Mouse (Mus musculus): ENCODE measurements around the gene Ces3b.
"Not testable (repeated sequence)": the region's sequence is repeated elsewhere in the genome, so short reads cannot be mapped to it uniquely, and the experiment has no call there.

Ces3b gene

GRCm38 (mm10) chr8:105083449-105084050 lies at the start of gene Ces3b:
Gene Ces3b (plus strand): TSS chr8:105083753.
- no peak for DNase-seq (ENCODE audit: inconsistent age in 2 of 2, low spot score in 1 of 2)

DNA sequence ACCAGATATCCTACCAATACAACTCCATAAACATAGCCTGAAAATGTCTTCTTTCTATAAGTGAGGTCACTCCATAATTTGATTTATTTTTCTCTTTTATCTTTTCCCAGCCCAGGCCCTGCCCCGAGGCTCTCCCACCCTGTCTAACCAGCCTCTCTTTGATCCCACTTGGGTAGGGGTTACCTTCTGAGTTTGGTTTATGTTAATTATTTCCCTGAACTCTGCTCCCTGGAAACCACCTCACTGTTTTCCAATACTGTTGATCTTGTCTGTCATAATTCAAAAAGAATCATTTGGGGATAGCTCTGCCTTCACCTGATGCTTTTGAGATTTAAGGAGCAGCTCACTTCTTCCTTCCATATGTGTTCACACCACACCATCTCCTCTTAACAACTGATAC lies 40.0 kb upstream of the Ces3b start:
- DNase-seq (ENCODE audit: inconsistent age in 2 of 2, low spot score in 1 of 2): no peak

DNA sequence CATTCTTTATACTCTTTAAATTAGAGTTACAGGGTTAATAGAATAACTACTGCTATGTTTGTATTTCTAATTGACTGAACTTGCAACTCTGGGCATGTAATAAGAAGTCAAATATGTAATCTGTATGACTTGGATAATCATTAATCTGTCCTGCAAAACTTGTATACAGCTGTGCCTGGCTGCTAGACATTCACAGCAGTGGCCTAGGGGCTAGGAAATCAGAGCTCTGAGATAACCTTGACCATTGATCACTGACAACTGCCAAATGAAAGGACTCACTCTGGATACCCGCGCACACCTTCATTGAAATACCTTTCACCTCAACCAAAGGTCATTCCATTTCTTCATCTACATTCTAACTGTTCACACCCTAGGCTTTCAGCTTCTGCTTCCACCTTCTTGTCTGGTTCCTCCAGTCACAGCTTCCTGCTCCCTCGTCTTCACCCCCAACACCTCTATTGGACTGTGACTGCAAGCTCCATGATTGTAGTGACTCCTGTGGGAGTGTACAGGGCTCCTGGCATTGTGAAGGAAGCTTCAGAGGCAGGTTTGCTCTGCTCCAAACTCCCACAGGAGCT lies 37.6 kb upstream of the Ces3b start:
- DNase-seq (ENCODE audit: inconsistent age in 2 of 2, low spot score in 1 of 2): no peak

DNA sequence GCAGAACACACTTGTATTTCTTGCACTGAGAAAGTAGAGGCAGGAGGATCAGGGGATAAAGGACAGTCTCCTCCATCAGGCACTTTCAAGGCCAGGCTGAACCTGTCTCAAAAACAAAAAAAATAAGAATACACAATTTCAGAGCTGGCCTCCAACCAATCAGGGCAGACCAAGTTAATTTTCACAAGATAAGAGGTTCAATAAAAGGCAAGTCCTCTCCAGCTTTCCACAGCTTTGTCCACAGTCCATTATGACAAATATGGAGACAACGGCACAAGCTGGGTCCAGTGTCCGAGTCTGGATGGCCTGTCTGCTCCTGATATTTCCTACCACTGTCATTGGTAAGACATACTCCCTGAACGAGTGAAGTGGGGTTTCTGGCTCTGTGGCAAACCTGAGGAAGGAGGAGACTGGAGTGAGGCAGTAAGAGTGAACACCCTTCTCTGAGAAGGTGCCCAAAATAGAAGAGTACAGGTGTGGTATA lies 35.1 kb upstream of the Ces3b start, which contains the start of gene Ces3a:
TSS of gene Ces3a (plus strand) at position 231 of the 484 bp plus-strand sequence.
- no peak for DNase-seq (ENCODE audit: inconsistent age in 2 of 2, low spot score in 1 of 2)

DNA sequence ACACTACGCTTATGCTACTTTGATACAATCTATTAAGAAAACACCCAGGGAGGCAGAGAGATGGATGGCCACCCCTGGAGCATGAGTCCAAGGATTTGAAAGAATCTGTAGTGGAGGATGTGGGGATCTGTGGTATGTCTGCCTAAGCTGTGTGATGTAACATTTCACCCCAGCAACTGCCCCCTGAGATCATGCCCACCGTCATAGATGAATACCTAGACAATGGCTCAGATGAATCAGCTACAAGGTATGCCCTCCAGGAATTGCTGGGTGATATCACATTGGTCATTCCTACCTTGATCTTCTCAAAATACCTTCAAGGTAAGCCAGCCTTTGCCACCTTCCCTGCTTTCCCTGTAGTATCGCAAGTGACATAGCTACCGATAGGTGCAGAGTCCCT lies 27.3 kb upstream of the Ces3b start:
- no peak for DNase-seq (ENCODE audit: inconsistent age in 2 of 2, low spot score in 1 of 2)

- DNase-seq (ENCODE audit: inconsistent age in 2 of 2, low spot score in 1 of 2): no peak
Observed at GRCm38 (mm10) chr8:105060056-105060455, 23.5 kb upstream of the Ces3b start.

GRCm38 (mm10) chr8:105066761-105067160 lies 16.8 kb upstream of the Ces3b start:
- peak; percentile 34 to 70 for DNase-seq (ENCODE audit: inconsistent age in 2 of 2, low spot score in 1 of 2)

GRCm38 (mm10) chr8:105067905-105068304 lies 15.6 kb upstream of the Ces3b start:
- not testable (repeated sequence) for DNase-seq (ENCODE audit: inconsistent age in 2 of 2, low spot score in 1 of 2)

GRCm38 (mm10) chr8:105068971-105069370 lies 14.6 kb upstream of the Ces3b start:
- DNase-seq (ENCODE audit: inconsistent age in 2 of 2, low spot score in 1 of 2): no peak

DNA sequence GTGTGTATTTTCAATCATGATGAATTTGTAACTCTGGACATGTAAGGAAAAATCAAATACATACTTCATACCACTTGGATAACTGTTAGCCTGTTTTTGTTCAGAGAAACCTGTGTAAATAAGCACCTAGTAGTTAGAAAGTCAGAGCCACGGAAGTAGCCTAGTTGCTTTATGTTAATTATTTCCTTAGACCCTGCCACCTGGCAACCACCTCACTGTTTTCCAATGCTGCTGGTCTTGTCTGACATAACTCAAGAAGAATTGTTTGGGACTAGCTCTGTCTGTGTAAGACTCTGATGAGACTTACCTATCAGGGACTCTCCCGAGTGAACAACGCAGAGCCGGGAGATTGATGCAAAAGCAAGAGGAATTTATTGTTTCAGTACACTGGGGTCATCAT lies 7.0 kb upstream of the Ces3b start:
- DNase-seq (ENCODE audit: inconsistent age in 2 of 2, low spot score in 1 of 2): no peak

DNA sequence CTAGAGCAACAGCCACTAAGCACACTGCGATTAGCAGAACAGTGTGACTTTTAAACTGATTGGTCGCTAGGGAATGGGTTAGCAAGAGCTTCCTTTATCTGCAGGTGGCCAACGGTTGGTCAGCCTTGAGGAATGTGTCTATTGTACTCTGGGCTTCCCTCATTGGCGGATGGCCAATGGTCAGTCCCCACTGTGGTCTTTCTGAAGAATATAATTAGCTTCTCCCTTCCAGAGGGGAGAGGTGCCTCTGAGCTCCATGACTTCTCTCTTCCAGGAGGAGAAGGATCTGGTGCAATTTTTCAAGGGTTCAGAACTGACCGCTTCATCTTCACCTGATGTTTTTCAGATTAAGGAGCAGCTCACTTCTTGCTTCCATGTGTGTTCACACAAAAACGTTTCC lies 6.5 kb upstream of the Ces3b start:
- no peak for DNase-seq (ENCODE audit: inconsistent age in 2 of 2, low spot score in 1 of 2)

DNA sequence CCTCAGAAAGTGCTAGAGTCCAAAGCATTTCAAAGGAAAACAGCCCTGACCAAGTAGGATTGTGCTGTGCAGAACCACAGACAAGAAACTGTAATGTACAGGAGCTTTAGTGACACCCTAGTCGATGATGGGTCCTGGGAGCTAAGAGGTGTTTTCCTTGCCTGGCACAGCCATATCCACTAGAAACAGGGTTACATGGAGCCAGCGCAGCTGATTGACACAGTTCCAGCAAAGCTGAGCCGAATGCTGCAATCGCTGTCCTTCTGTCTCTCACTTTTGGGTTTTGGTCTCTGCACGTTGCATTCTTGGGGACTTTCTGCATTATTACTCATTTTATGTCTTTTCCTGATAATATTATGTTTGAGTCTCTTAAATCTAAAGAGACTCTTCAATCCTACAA lies 5.0 kb upstream of the Ces3b start:
- no peak for DNase-seq (ENCODE audit: inconsistent age in 2 of 2, low spot score in 1 of 2)

- DNase-seq (ENCODE audit: inconsistent age in 2 of 2, low spot score in 1 of 2): no peak
Observed at GRCm38 (mm10) chr8:105080814-105081336, 2.7 kb upstream of the Ces3b start.

GRCm38 (mm10) chr8:105088166-105088565 lies 4.6 kb downstream of the Ces3b start:
- not testable (repeated sequence) for DNase-seq (ENCODE audit: inconsistent age in 2 of 2, low spot score in 1 of 2)

- no peak for DNase-seq (ENCODE audit: inconsistent age in 2 of 2, low spot score in 1 of 2)
Observed at GRCm38 (mm10) chr8:105088581-105088980, 5.0 kb downstream of the Ces3b start.

GRCm38 (mm10) chr8:105093992-105094391 lies 10.4 kb downstream of the Ces3b start:
- no peak for DNase-seq (ENCODE audit: inconsistent age in 2 of 2, low spot score in 1 of 2)

DNA sequence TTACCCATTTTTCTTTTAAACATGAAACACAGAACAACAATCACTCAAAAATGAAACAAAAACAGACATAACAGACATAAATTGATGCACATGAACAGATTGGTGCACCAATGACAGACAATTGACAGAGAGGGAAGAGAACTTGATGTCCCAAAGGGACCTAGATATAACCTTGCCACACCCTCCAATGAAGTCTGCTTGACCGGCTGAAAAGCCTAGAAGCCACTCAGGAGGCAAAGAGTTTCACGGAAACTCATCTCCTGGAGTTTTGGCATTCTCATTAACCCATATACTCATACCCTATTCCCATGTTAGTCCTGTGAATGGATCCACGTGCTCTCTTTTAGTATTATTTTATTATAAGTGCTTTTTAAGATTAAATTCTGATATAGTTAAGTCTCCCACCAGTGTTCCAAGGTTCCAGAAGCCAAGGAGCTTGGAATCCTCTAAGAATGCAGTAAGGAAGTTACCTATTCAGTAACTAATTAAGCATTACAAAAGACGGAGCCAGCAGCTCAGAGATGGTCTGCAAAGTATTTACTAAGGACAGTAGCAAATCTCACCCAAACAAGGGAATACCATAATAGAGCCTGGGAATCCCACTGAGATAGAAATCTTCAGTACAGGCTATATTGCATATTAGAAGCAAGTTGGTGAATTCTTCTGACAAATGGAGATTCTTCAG lies 18.7 kb downstream of the Ces3b start:
- not testable (repeated sequence) for DNase-seq (ENCODE audit: inconsistent age in 2 of 2, low spot score in 1 of 2)

- DNase-seq (ENCODE audit: inconsistent age in 2 of 2, low spot score in 1 of 2): not testable (repeated sequence)
Observed at GRCm38 (mm10) chr8:105103701-105104100, 20.1 kb downstream of the Ces3b start.

- no peak for DNase-seq (ENCODE audit: inconsistent age in 2 of 2, low spot score in 1 of 2)
Observed at GRCm38 (mm10) chr8:105104220-105104619, 20.7 kb downstream of the Ces3b start.

DNA sequence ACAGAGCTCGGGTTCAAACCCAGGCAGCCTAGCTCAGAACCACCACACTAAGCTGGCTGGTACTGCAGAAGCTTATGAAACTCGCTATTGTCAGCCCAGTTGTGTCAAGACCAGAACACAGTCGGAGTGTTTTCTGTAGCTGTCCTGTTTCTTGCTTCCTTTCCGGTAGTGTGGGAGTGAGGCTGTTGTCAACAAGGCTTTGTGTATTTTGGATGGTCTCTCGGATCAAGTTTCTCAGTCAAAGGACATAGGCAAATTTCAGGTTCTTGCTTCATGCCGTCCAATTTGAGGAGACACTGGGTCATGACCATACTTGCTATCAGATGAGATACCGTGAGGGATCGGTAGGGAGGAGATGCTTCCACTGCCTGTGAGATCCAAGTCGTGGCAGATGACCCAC lies 46.3 kb downstream of the Ces3b start:
- no peak for DNase-seq (ENCODE audit: inconsistent age in 2 of 2, low spot score in 1 of 2)

DNA sequence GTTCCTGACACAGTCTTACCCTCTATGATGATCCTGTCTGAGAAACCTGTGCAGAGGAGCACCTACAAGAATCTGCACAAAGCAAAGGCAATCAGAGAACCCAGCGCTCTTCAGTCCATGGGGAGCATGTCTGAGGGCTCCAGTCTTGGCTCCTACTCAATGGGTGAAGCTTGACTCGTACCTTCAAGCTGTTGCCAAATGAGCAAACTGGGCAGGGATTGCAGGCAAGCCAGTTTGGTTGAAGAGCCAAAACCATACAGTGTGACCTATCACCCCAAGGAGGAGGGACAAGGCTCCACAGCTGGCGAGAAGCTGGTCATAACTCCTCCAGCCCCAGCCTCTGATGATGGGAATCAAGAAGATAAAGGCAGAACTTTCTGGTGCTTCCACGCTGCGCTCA lies 48.0 kb downstream of the Ces3b start, which contains the start of gene Ces4a:
TSS of gene Ces4a (plus strand) at position 292 of the 400 bp plus-strand sequence.
- no peak for DNase-seq (ENCODE audit: inconsistent age in 2 of 2, low spot score in 1 of 2)

DNA sequence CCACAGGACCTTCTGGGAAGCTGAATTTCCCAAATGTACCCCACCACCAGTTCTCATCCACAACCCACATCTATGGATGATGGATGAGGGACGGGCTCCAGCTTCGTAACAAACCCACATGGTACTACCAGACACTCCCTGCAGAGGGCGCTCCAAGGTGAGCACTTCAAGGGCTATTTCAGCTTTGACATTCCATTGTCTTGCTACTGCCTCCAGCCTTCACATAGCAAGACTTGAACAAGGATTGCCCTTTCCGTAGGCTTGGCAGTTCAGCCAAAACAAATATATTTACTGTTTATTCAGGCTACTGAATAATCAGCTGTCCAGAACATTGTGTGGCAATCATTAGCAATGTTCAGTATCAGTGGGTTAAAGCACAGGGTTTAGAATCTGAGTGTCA lies 54.9 kb downstream of the Ces3b start:
- peak; percentile 82 to 95 for DNase-seq (ENCODE audit: inconsistent age in 2 of 2, low spot score in 1 of 2)
